9 mouse cellular contexts compared by ENCODE assay signal in the genomic region with DNA sequence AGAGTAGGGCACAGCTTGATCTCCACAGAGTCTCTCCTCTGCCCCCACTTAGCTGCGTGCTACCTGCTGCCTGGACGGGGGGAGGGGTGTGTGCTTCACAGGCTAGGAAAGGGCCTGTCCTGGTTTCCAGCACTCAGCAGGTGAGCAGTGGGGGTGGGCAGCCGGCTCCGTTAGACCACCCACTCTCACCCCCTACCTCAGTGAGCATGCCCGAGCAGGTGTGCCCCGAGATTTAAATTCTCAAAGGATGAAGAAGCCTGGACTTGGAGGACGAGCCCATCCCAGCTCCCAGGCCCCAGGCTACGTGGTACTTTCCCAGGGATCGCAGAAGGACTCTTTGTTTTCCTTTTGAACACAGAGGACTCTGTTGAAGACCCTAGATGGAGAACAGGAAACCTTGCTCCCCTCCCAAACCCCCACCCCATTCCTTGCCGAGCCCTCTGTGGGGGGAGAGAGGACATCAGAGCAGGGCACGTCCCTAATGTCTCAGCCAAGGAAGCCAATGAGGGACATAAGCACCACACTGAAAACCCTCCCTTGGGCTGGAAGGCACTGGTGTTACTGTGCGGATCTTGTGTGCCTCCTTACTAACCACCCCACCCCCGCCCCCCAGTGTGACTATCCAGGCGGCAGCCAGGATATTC.
DNase-seq lines count a peak whose midpoint lies in the region; ATAC-seq and TF ChIP-seq lines count a peak whose summit lies in the region.
"Had no signal": no experiment of that assay in that cellular context is flagged by ENCODE, and none has a peak within 500 bp of the region (broad histone marks: within the 10 kb centered on the region; RNA-seq: fewer than 3 reads in every experiment).

No protein-coding gene starts in this region.

- H3K9ac ChIP-seq in forebrain, embryonic 11.5 days (ENCODE audit: low read length): peak overlapping the region; percentile 5; the same call in 1 of the 2 replicates
- H3K9ac ChIP-seq in forebrain, postnatal 0 days: no peak overlapping the region
- no peak overlapping the region for H3K9ac ChIP-seq in stomach, embryonic 14.5 days (replicated peaks; ENCODE audit: low read depth, low read length)
- no peak overlapping the region for H3K9ac ChIP-seq in stomach, postnatal 0 days (ENCODE audit: low read length)
- H3K9ac ChIP-seq in limb, embryonic 12.5 days (replicated peaks): 0 out of 2 replicates have a peak overlapping the region, but pooled peaks have one; percentile 18

- 14% methylated on average over 14 of the region's 14 CpGs for WGBS in forebrain, embryonic 11.5 days
- WGBS in forebrain, postnatal 0 days: 30% methylated on average over 14 of the region's 14 CpGs
- WGBS in stomach, embryonic 14.5 days: 44% methylated on average over 14 of the region's 14 CpGs
- 56% methylated on average over 14 of the region's 14 CpGs for WGBS in stomach, postnatal 0 days
- 15% methylated on average over 14 of the region's 14 CpGs for WGBS in limb, embryonic 12.5 days

- no peak for TF ChIP-seq CTCF in forebrain, postnatal 0 days (IDR thresholded peaks at IDR 0.05; ENCODE audit: low read depth)
- TF ChIP-seq CTCF in stomach, postnatal 0 days (IDR thresholded peaks at IDR 0.05; ENCODE audit: low read depth): no peak

- ATAC-seq in forebrain, embryonic 11.5 days (replicated peaks; ENCODE audit: low FRiP score): peak; percentile 39; the same call in 1 of the 2 replicates
- no peak for ATAC-seq in forebrain, postnatal 0 days
- peak; percentile 53 for ATAC-seq in stomach, embryonic 14.5 days (ENCODE audit: insufficient number of reproducible peaks, insufficient read depth, low FRiP score, low read depth)
- ATAC-seq in stomach, postnatal 0 days (ENCODE audit: low FRiP score, low TSS enrichment): no peak
- ATAC-seq in limb, embryonic 12.5 days (ENCODE audit: insufficient number of reproducible peaks, insufficient read depth, low FRiP score, low TSS enrichment, low read depth): peak; percentile 76; the same call in 1 of the 2 replicates

- no peaks in the 10 kb centered on the region for H3K36me3 ChIP-seq in forebrain, embryonic 11.5 days (ENCODE audit: control insufficient read depth, insufficient read depth, low read length)
- no peaks in the 10 kb centered on the region for H3K36me3 ChIP-seq in forebrain, postnatal 0 days (ENCODE audit: insufficient read depth)
- H3K36me3 ChIP-seq in stomach, embryonic 14.5 days (ENCODE audit: control insufficient read depth, insufficient read depth, low read length): no peaks in the 10 kb centered on the region
- H3K36me3 ChIP-seq in stomach, postnatal 0 days (ENCODE audit: control insufficient read depth, insufficient read depth, low read length): no peaks in the 10 kb centered on the region
- no peaks in the 10 kb centered on the region for H3K36me3 ChIP-seq in limb, embryonic 12.5 days

- H3K4me2 ChIP-seq in forebrain, embryonic 11.5 days (ENCODE audit: low read depth, low read length, severe bottlenecking): no peak overlapping the region
- H3K4me2 ChIP-seq in forebrain, postnatal 0 days (ENCODE audit: low read depth): no peak overlapping the region
- no peak overlapping the region for H3K4me2 ChIP-seq in stomach, embryonic 14.5 days (replicated peaks; ENCODE audit: low read depth, low read length)
- no peak overlapping the region for H3K4me2 ChIP-seq in stomach, postnatal 0 days (replicated peaks; ENCODE audit: low read depth)
- H3K4me2 ChIP-seq in limb, embryonic 12.5 days: peak overlapping the region; percentile 33

- H3K9me3 ChIP-seq in forebrain, embryonic 11.5 days (ENCODE audit: control insufficient read depth, low read length): no peaks in the 10 kb centered on the region
- H3K9me3 ChIP-seq in forebrain, postnatal 0 days (ENCODE audit: low read length): no peaks in the 10 kb centered on the region
- no peaks in the 10 kb centered on the region for H3K9me3 ChIP-seq in stomach, embryonic 14.5 days (ENCODE audit: control insufficient read depth, low read depth, low read length)
- no peaks in the 10 kb centered on the region for H3K9me3 ChIP-seq in stomach, postnatal 0 days (ENCODE audit: control insufficient read depth, low read length)
- H3K9me3 ChIP-seq in limb, embryonic 12.5 days: 0 out of 2 replicates have a peak, but pooled peaks cover 7% of the 10 kb centered on the region

- no peak overlapping the region for H3K4me3 ChIP-seq in forebrain, embryonic 11.5 days (ENCODE audit: low read depth, low read length)
- no peak overlapping the region for H3K4me3 ChIP-seq in forebrain, postnatal 0 days (ENCODE audit: low read depth, low read length)
- H3K4me3 ChIP-seq in stomach, embryonic 14.5 days (ENCODE audit: low read depth, low read length): no peak overlapping the region
- no peak overlapping the region for H3K4me3 ChIP-seq in stomach, postnatal 0 days (ENCODE audit: low read depth, low read length)
- H3K4me3 ChIP-seq in limb, embryonic 12.5 days (replicated peaks): no peak overlapping the region

- TF ChIP-seq EP300 in stomach, postnatal 0 days (optimal IDR thresholded peaks at IDR 0.05): no peak

- H3K27me3 ChIP-seq in forebrain, embryonic 11.5 days (ENCODE audit: control insufficient read depth, insufficient read depth, low read length): no peaks in the 10 kb centered on the region
- H3K27me3 ChIP-seq in forebrain, postnatal 0 days (ENCODE audit: insufficient read depth, low read length): no peaks in the 10 kb centered on the region
- H3K27me3 ChIP-seq in stomach, embryonic 14.5 days (ENCODE audit: control insufficient read depth, insufficient read depth, low read length): no peaks in the 10 kb centered on the region
- H3K27me3 ChIP-seq in stomach, postnatal 0 days (ENCODE audit: control insufficient read depth, insufficient read depth, low read length): no peaks in the 10 kb centered on the region
- H3K27me3 ChIP-seq in limb, embryonic 12.5 days: no peaks in the 10 kb centered on the region

- H3K27ac ChIP-seq in forebrain, embryonic 11.5 days (ENCODE audit: low read depth, low read length): no peak overlapping the region
- H3K27ac ChIP-seq in forebrain, postnatal 0 days (ENCODE audit: low read depth, low read length): no peak overlapping the region
- no peak overlapping the region for H3K27ac ChIP-seq in stomach, embryonic 14.5 days (ENCODE audit: low read length)
- H3K27ac ChIP-seq in stomach, postnatal 0 days (replicated peaks): no peak overlapping the region
- peak overlapping the region; percentile 74 for H3K27ac ChIP-seq in limb, embryonic 12.5 days

- peaks cover 18% of the 10 kb centered on the region for H3K4me1 ChIP-seq in forebrain, embryonic 11.5 days (replicated peaks; ENCODE audit: control insufficient read depth, insufficient read depth, low read length)
- H3K4me1 ChIP-seq in forebrain, postnatal 0 days (ENCODE audit: insufficient read depth): peaks cover 22% of the 10 kb centered on the region; the same call in 1 of the 2 replicates
- H3K4me1 ChIP-seq in stomach, embryonic 14.5 days (ENCODE audit: control insufficient read depth, insufficient read depth, low read length): peaks cover 18% of the 10 kb centered on the region; the same call in 1 of the 2 replicates
- H3K4me1 ChIP-seq in stomach, postnatal 0 days (replicated peaks; ENCODE audit: control insufficient read depth, insufficient read depth): no peaks in the 10 kb centered on the region; the same call in 1 of the 2 replicates
- H3K4me1 ChIP-seq in limb, embryonic 12.5 days (replicated peaks): peaks cover 42% of the 10 kb centered on the region

- DNase-seq in forebrain, embryonic 11.5 days (ENCODE audit: low spot score): peak; percentile 55
- DNase-seq in forebrain, postnatal 0 days: no peak
- DNase-seq in stomach, postnatal 0 days (ENCODE audit: low spot score): no peak
- no peak for DNase-seq in thymus, postnatal 25 days
- no peak for DNase-seq in thymus, postnatal 36 days
- no peak for DNase-seq in lung, postnatal 14 days
- DNase-seq: kidney, postnatal 10 days had no signal

Comparison
In these comparisons a context has a peak if more than half of its experiments do, and no peak if none do; other contexts are left out.
1. ATAC-seq: peak in forebrain, embryonic 11.5 days (single experiment), stomach, embryonic 14.5 days (single experiment) and limb, embryonic 12.5 days (single experiment); none in forebrain, postnatal 0 days (single experiment) and stomach, postnatal 0 days (single experiment).
2. H3K9ac ChIP-seq: peak in forebrain, embryonic 11.5 days (single experiment) and limb, embryonic 12.5 days (single experiment); none in forebrain, postnatal 0 days (single experiment), stomach, embryonic 14.5 days (single experiment) and stomach, postnatal 0 days (single experiment).